Mouse (Mus musculus) heart, postnatal 14 days (tissue): Measurements from ENCODE around the gene Msn. TPM values are rescaled to one million over a fixed set of nuclear protein-coding genes. Genes with fewer than 3 reads are reported as not detected.

Experiments used
- DNase-seq, 2 experiments: peaks; one replicate each; pipeline ENCODE4 v3.0.0; 2021 to 2022
- intact Hi-C: fragments of 180-260 bp; cut with DNase I; formaldehyde crosslinking; loops from one replicate; pipeline ENCODE4 v1.15.1; 2025
- long read RNA-seq, 2 experiments: library from polyadenylated mRNA; stranded (forward); transcript quantifications; one replicate each; pipeline ENCODE4 v2.0.0; 2021
- total RNA-seq, 2 experiments: library from RNA; stranded (reverse); gene quantifications; 2 replicates each; pipeline ENCODE4 v1.2.3; 2021

The Msn gene
- 100 to 1,000 TPM; 146 to 163 TPM for total RNA-seq
- long read RNA-seq, experiment 1, transcript Msn-201 (13 exons, 3,842 nt): major isoform, 151 of 180 reads
- long read RNA-seq, experiment 1, partial matches to known transcripts: 21 of 180 reads
- long read RNA-seq, experiment 1, other reads (novel, unspliced or antisense): 7 of 180 reads
- long read RNA-seq, experiment 2, transcript Msn-201 (13 exons, 3,842 nt): major isoform, 201 of 214 reads
- long read RNA-seq, experiment 2, partial matches to known transcripts: 8 of 214 reads
- long read RNA-seq, experiment 2, other reads (novel, unspliced or antisense): 5 of 214 reads

- peak; percentile 73 to 79 for DNase-seq
- intact Hi-C loops: loop anchor here (2.0 to 5.0 kb wide), 3 partner anchors 36 to 75 kb away; no protein-coding TSS in a partner anchor
These were observed at the start of gene Msn for GRCm38 (mm10) chrX:96095509-96096499. Msn (plus strand) TSS chrX:96096042.

- peak; percentile 44 to 56 for DNase-seq
- intact Hi-C loops: loop anchor here (5.0 kb wide), 1 partner anchor 45 kb away; the partner anchor contains the start of gene Msn
These were observed 43.0 kb upstream of the Msn start for GRCm38 (mm10) chrX:96052798-96053197.

- intact Hi-C loops: no loop called here
- no peak for DNase-seq
These were observed 18.1 kb upstream of the Msn start for GRCm38 (mm10) chrX:96077747-96078146.

GRCm38 (mm10) chrX:96086259-96086658 lies 9.6 kb upstream of the Msn start:
- intact Hi-C loops: no loop called here
- DNase-seq: no peak

GRCm38 (mm10) chrX:96096513-96097210 lies 820 bp downstream of the Msn start:
- intact Hi-C loops: loop anchor here (2.0 to 5.0 kb wide), 3 partner anchors 36 to 76 kb away; no protein-coding TSS in a partner anchor
- peak; percentile 27 to 38 for DNase-seq

- no peak for DNase-seq
- intact Hi-C loops: loop anchor here (2.0 to 5.0 kb wide), 3 partner anchors 35 to 77 kb away; no protein-coding TSS in a partner anchor
These were observed 1.7 kb downstream of the Msn start for GRCm38 (mm10) chrX:96097491-96097970.

GRCm38 (mm10) chrX:96099003-96099402 lies 3.2 kb downstream of the Msn start:
- intact Hi-C loops: loop anchor here (5.0 kb wide), 2 partner anchors 33 to 47 kb away; no protein-coding TSS in a partner anchor
- no peak for DNase-seq

- DNase-seq: peak; percentile 57 to 62
- intact Hi-C loops: no loop called here
These were observed 11.8 kb downstream of the Msn start for GRCm38 (mm10) chrX:96107427-96108291.

GRCm38 (mm10) chrX:96113106-96113634 lies 17.3 kb downstream of the Msn start:
- intact Hi-C loops: no loop called here
- DNase-seq: no peak

- intact Hi-C loops: no loop called here
- DNase-seq: no peak
These were observed 19.7 kb downstream of the Msn start for GRCm38 (mm10) chrX:96115501-96115900.

GRCm38 (mm10) chrX:96117366-96117765 lies 21.5 kb downstream of the Msn start:
- intact Hi-C loops: no loop called here

GRCm38 (mm10) chrX:96119997-96120396 lies 24.2 kb downstream of the Msn start:
- no peak for DNase-seq
- intact Hi-C loops: no loop called here

More at GRCm38 (mm10) chrX:96117366-96117765, 21.5 kb downstream of the Msn start:
- DNase-seq: no peak

GRCm38 (mm10) chrX:96121912-96122311 lies 26.1 kb downstream of the Msn start:
- no peak for DNase-seq
- intact Hi-C loops: no loop called here

GRCm38 (mm10) chrX:96126803-96127202 lies 31.0 kb downstream of the Msn start:
- intact Hi-C loops: no loop called here
- no peak for DNase-seq

GRCm38 (mm10) chrX:96130139-96130538 lies 34.3 kb downstream of the Msn start:
- intact Hi-C loops: loop anchor here (5.0 kb wide), 2 partner anchors 33 to 47 kb away; partner anchors contain the start of gene Msn
- DNase-seq: peak; percentile 54 to 55

- intact Hi-C loops: loop anchor here (5.0 kb wide), 2 partner anchors 33 to 47 kb away; partner anchors contain the start of gene Msn
These were observed 34.8 kb downstream of the Msn start for GRCm38 (mm10) chrX:96130663-96131062.

GRCm38 (mm10) chrX:96133260-96133659 lies 37.4 kb downstream of the Msn start:
- intact Hi-C loops: loop anchor here (5.0 kb wide), 2 partner anchors 36 to 44 kb away; partner anchors contain the start of gene Msn
- peak; percentile 37 to 55 for DNase-seq

More at GRCm38 (mm10) chrX:96130663-96131062, 34.8 kb downstream of the Msn start:
- peak; percentile 9 to 10 for DNase-seq

- no peak for DNase-seq
- intact Hi-C loops: loop anchor here (2.0 to 5.0 kb wide), 3 partner anchors 37 to 109 kb away; partner anchors contain the start of gene Msn
These were observed 38.4 kb downstream of the Msn start for GRCm38 (mm10) chrX:96134243-96134661.
